Mouse (Mus musculus): Measurements from ENCODE around the gene Wscd2. TPM values are rescaled to one million over a fixed set of nuclear protein-coding genes. Genes with fewer than 3 reads are reported as not detected.

The Wscd2 gene
- polyA plus RNA-seq, 1 experiment = not detected

DNA sequence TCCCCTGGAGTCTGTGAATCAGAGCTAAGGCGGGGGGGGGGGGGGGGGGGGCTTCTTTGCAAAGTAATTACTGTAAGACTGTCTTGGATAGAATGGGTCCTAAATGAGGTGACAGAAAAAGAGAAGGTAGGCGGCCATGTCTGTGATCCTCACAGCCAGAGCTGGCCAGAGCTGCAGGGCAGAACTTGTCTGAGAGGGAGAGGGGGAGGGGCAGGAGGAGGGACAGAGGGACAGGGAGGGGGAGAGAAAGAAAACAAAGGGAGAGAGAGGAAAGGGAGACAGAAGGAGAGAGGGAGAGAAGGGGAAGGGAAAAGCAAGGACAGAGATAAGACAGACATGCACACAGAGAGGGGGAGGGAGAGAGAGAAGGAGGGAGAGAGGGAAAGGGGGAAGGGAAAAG lies 132.9 kb downstream of the Wscd2 start:
- no peaks in the 10 kb centered on the region for H3K79me2 ChIP-seq (ENCODE audit: control insufficient read depth, insufficient read depth)
- H3K36me3 ChIP-seq (ENCODE audit: control insufficient read depth, insufficient read depth) = no peaks in the 10 kb centered on the region
- no peak overlapping the region for H3K4me3 ChIP-seq
- no peak overlapping the region for H3K4me2 ChIP-seq (ENCODE audit: low read depth)
- no peaks in the 10 kb centered on the region for H3K27me3 ChIP-seq (ENCODE audit: control insufficient read depth, insufficient read depth, insufficient read length)
- H3ac ChIP-seq (ENCODE audit: control insufficient read depth, insufficient read length) = no peak overlapping the region
- no peak for TF ChIP-seq TCF3 (IDR thresholded peaks at IDR 0.05; ENCODE audit: insufficient read length, low read depth)

DNA sequence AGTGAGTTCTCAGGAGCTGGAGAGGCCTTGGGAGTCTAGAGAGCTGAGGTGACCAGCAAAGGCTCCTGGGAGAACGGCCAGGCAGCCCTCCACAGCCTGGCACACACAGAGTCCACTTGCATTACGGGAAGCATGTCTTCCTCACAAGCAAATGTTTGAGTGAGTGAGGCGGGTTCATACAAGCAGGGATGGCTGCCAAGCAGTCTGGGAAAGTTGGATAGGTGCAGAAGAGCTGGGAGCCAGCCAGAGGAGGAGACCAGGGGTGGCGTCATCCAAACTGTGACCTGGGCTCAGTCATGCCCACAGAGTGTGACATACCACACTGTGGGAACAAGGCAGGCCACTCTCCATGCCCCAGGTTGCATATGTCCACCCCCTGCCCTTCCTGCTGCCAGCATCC lies 134.9 kb downstream of the Wscd2 start:
- H3K36me3 ChIP-seq (ENCODE audit: control insufficient read depth, insufficient read depth) = no peaks in the 10 kb centered on the region
- H3K79me2 ChIP-seq (ENCODE audit: control insufficient read depth, insufficient read depth) = no peaks in the 10 kb centered on the region
- H3ac ChIP-seq (ENCODE audit: control insufficient read depth, insufficient read length) = no peak overlapping the region
- no peak overlapping the region for H3K4me3 ChIP-seq
- no peaks in the 10 kb centered on the region for H3K27me3 ChIP-seq (ENCODE audit: control insufficient read depth, insufficient read depth, insufficient read length)
- no peak overlapping the region for H3K4me2 ChIP-seq (ENCODE audit: low read depth)
- TF ChIP-seq TCF12 (IDR thresholded peaks at IDR 0.05; ENCODE audit: insufficient read depth, poor library complexity, severe bottlenecking) (no peak), REST (IDR thresholded peaks at IDR 0.05; ENCODE audit: insufficient read depth, insufficient read length) (no peak), POLR2A (IDR thresholded peaks at IDR 0.05; ENCODE audit: insufficient read length, low read depth) (no peak), POLR2AphosphoS2 (IDR thresholded peaks at IDR 0.05; ENCODE audit: insufficient read length, low read depth) (no peak), TCF3 (IDR thresholded peaks at IDR 0.05; ENCODE audit: insufficient read length, low read depth) (no peak), MYOD1 (IDR thresholded peaks at IDR 0.05; ENCODE audit: control insufficient read depth in 1 of 3, insufficient read length in 2 of 3, low read depth in 2 of 3) (no peak), E2F4 (IDR thresholded peaks at IDR 0.05; ENCODE audit: insufficient read depth) (no peak), MYOG (IDR thresholded peaks at IDR 0.05; ENCODE audit: control insufficient read depth in 1 of 3, insufficient read depth in 1 of 3, insufficient read length in 2 of 3, low read depth in 2 of 3) (no peak), MAX (IDR thresholded peaks at IDR 0.05; ENCODE audit: low read depth) (no peak), CEBPB (IDR thresholded peaks at IDR 0.05; ENCODE audit: insufficient read depth, poor library complexity, severe bottlenecking) (no peak), SRF (IDR thresholded peaks at IDR 0.05; ENCODE audit: control insufficient read depth, insufficient read length, low read depth) (no peak), USF1 (IDR thresholded peaks at IDR 0.05; ENCODE audit: low read depth) (no peak)

DNA sequence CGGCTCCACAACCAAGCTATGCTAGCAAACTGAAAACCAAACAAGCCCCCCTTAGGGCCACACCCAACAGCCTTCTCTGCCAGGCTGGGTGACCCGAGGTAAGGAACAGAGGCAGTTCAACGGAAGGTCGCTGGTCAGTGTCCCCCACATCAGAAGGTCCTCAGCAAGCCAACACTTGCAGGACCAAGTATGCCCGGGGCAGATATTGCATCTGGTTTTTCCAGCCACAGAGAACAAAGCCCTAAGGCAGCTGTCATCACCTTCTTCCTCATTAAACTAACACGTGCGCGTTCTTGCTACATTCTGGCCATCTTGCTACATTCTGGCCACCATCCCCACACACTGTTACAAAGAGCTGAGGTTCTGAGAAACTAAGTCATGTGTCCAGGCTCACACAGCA lies 136.2 kb downstream of the Wscd2 start:
- H3K36me3 ChIP-seq (ENCODE audit: control insufficient read depth, insufficient read depth) = no peaks in the 10 kb centered on the region
- H3K27me3 ChIP-seq (ENCODE audit: control insufficient read depth, insufficient read depth, insufficient read length) = no peaks in the 10 kb centered on the region
- no peak overlapping the region for H3ac ChIP-seq (ENCODE audit: control insufficient read depth, insufficient read length)
- no peaks in the 10 kb centered on the region for H3K79me2 ChIP-seq (ENCODE audit: control insufficient read depth, insufficient read depth)
- no peak overlapping the region for H3K4me2 ChIP-seq (ENCODE audit: low read depth)
- no peak overlapping the region for H3K4me3 ChIP-seq
- TF ChIP-seq SRF (IDR thresholded peaks at IDR 0.05; ENCODE audit: control insufficient read depth, insufficient read length, low read depth) = no peak
- TF ChIP-seq E2F4 (IDR thresholded peaks at IDR 0.05; ENCODE audit: insufficient read depth) = no peak
- TF ChIP-seq MYOD1 (IDR thresholded peaks at IDR 0.05; ENCODE audit: control insufficient read depth in 1 of 3, insufficient read length in 2 of 3, low read depth in 2 of 3) = no peak
- no peak for TF ChIP-seq CEBPB (IDR thresholded peaks at IDR 0.05; ENCODE audit: insufficient read depth, poor library complexity, severe bottlenecking)
- no peak for TF ChIP-seq POLR2AphosphoS2 (IDR thresholded peaks at IDR 0.05; ENCODE audit: insufficient read length, low read depth)
- no peak for TF ChIP-seq MYOG (IDR thresholded peaks at IDR 0.05; ENCODE audit: control insufficient read depth in 1 of 3, insufficient read depth in 1 of 3, insufficient read length in 2 of 3, low read depth in 2 of 3)
- no peak for TF ChIP-seq TCF3 (IDR thresholded peaks at IDR 0.05; ENCODE audit: insufficient read length, low read depth)
- no peak for TF ChIP-seq MAX (IDR thresholded peaks at IDR 0.05; ENCODE audit: low read depth)
- no peak for TF ChIP-seq REST (IDR thresholded peaks at IDR 0.05; ENCODE audit: insufficient read depth, insufficient read length)
- TF ChIP-seq USF1 (IDR thresholded peaks at IDR 0.05; ENCODE audit: low read depth) = no peak
- no peak for TF ChIP-seq TCF12 (IDR thresholded peaks at IDR 0.05; ENCODE audit: insufficient read depth, poor library complexity, severe bottlenecking)
- TF ChIP-seq POLR2A (IDR thresholded peaks at IDR 0.05; ENCODE audit: insufficient read length, low read depth) = no peak

DNA sequence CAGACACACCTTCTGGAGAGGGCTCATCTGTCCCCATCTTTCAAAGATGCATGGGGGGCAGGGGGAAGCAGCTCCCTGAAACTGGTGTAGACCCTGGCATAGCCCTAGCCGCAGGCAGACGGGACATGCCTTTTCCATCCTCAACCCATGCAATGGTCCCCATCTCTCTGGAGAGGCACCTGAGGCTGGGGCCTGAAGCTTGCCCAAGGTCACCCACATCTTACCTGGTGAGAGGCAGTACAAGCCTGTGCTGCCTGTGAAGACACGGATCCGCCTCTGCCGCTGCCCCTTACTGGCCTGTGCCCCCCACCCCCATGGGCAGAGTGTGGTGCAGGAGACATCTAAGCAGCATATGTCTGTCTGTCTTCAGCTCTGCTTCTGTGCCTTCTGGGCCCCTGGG lies 136.9 kb downstream of the Wscd2 start:
- H3K4me2 ChIP-seq (ENCODE audit: low read depth) = no peak overlapping the region
- H3K27me3 ChIP-seq (ENCODE audit: control insufficient read depth, insufficient read depth, insufficient read length) = no peaks in the 10 kb centered on the region
- H3K4me3 ChIP-seq = no peak overlapping the region
- TF ChIP-seq TCF3 (IDR thresholded peaks at IDR 0.05; ENCODE audit: insufficient read length, low read depth) (no peak), REST (IDR thresholded peaks at IDR 0.05; ENCODE audit: insufficient read depth, insufficient read length) (no peak), TCF12 (IDR thresholded peaks at IDR 0.05; ENCODE audit: insufficient read depth, poor library complexity, severe bottlenecking) (no peak), POLR2AphosphoS2 (IDR thresholded peaks at IDR 0.05; ENCODE audit: insufficient read length, low read depth) (no peak), CEBPB (IDR thresholded peaks at IDR 0.05; ENCODE audit: insufficient read depth, poor library complexity, severe bottlenecking) (no peak), USF1 (IDR thresholded peaks at IDR 0.05; ENCODE audit: low read depth) (no peak), SRF (IDR thresholded peaks at IDR 0.05; ENCODE audit: control insufficient read depth, insufficient read length, low read depth) (no peak), MAX (IDR thresholded peaks at IDR 0.05; ENCODE audit: low read depth) (no peak), E2F4 (IDR thresholded peaks at IDR 0.05; ENCODE audit: insufficient read depth) (no peak), POLR2A (IDR thresholded peaks at IDR 0.05; ENCODE audit: insufficient read length, low read depth) (no peak), MYOG (IDR thresholded peaks at IDR 0.05; ENCODE audit: control insufficient read depth in 1 of 3, insufficient read depth in 1 of 3, insufficient read length in 2 of 3, low read depth in 2 of 3) (no peak), MYOD1 (IDR thresholded peaks at IDR 0.05; ENCODE audit: control insufficient read depth in 1 of 3, insufficient read length in 2 of 3, low read depth in 2 of 3) (no peak)
- no peak overlapping the region for H3ac ChIP-seq (ENCODE audit: control insufficient read depth, insufficient read length)
- no peaks in the 10 kb centered on the region for H3K79me2 ChIP-seq (ENCODE audit: control insufficient read depth, insufficient read depth)
- H3K36me3 ChIP-seq (ENCODE audit: control insufficient read depth, insufficient read depth) = no peaks in the 10 kb centered on the region

DNA sequence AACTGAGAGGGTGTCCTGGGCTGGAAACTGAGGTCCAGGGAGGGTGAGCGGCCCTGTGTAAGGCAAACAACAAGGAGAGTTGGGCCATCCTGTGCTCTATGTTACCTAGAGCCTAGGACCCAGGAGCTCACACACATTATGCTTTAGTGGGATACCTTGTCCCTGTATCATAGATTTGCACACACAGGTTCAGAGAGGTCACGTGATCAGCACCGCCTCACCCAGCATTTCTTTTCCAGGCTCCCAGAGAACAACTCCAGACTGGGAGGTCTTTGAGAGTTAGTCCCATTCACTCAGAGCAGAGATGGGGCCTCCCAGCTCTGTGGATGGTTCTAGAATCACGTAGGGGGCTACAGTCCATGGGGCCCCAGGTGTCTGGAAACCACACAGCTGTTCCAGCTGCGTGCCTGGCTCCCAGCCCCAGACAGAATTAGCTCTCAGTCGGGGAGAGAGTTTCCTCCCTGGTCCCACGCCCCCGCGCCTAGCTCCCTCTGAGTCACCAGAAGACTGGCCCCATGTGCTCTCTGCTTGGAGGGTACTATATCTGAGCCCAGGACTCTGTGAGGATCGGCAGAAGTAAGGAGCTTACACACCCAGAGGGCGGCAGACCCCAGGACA lies 137.8 kb downstream of the Wscd2 start:
- Histone ChIP-seq H3K79me2 (ENCODE audit: control insufficient read depth, insufficient read depth) (no peaks in the 10 kb centered on the region), H3K36me3 (ENCODE audit: control insufficient read depth, insufficient read depth) (no peaks in the 10 kb centered on the region), H3K27me3 (ENCODE audit: control insufficient read depth, insufficient read depth, insufficient read length) (no peaks in the 10 kb centered on the region), H3K4me3 (no peak overlapping the region), H3K4me2 (ENCODE audit: low read depth) (peak overlapping the region; percentile 90), H3ac (ENCODE audit: control insufficient read depth, insufficient read length) (no peak overlapping the region)
- TF ChIP-seq MYOD1 (IDR thresholded peaks at IDR 0.05; ENCODE audit: control insufficient read depth in 1 of 3, insufficient read length in 2 of 3, low read depth in 2 of 3) (peak in 2 of 3 experiments; percentile 87 to 90), POLR2A (IDR thresholded peaks at IDR 0.05; ENCODE audit: insufficient read length, low read depth) (no peak), MAX (IDR thresholded peaks at IDR 0.05; ENCODE audit: low read depth) (no peak), REST (IDR thresholded peaks at IDR 0.05; ENCODE audit: insufficient read depth, insufficient read length) (no peak), USF1 (IDR thresholded peaks at IDR 0.05; ENCODE audit: low read depth) (peak; percentile 70), CEBPB (IDR thresholded peaks at IDR 0.05; ENCODE audit: insufficient read depth, poor library complexity, severe bottlenecking) (no peak), POLR2AphosphoS2 (IDR thresholded peaks at IDR 0.05; ENCODE audit: insufficient read length, low read depth) (no peak), TCF12 (IDR thresholded peaks at IDR 0.05; ENCODE audit: insufficient read depth, poor library complexity, severe bottlenecking) (peak; percentile 72), MYOG (IDR thresholded peaks at IDR 0.05; ENCODE audit: control insufficient read depth in 1 of 3, insufficient read depth in 1 of 3, insufficient read length in 2 of 3, low read depth in 2 of 3) (peak in 1 of 3 experiments; percentile 28), E2F4 (IDR thresholded peaks at IDR 0.05; ENCODE audit: insufficient read depth) (no peak), TCF3 (IDR thresholded peaks at IDR 0.05; ENCODE audit: insufficient read length, low read depth) (peak; percentile 37), SRF (IDR thresholded peaks at IDR 0.05; ENCODE audit: control insufficient read depth, insufficient read length, low read depth) (no peak)
